Comparison of ENCODE assay signal across 9 mouse cellular contexts in the genomic region with DNA sequence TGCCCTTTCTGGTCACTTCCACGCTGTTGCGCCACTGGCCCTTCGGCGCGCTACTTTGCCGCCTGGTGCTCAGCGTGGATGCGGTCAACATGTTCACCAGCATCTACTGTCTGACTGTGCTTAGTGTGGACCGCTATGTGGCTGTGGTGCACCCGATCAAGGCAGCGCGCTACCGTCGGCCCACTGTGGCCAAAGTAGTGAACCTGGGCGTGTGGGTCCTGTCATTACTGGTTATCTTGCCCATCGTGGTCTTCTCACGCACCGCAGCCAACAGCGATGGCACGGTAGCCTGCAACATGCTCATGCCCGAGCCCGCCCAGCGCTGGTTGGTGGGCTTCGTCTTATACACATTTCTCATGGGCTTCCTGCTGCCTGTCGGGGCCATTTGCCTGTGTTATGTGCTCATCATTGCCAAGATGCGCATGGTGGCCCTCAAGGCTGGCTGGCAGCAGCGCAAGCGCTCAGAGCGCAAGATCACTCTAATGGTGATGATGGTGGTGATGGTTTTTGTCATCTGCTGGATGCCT. TPM values are rescaled to one million over a fixed set of nuclear protein-coding genes. Genes with fewer than 3 reads are reported as not detected.
DNase-seq lines count a peak whose midpoint lies in the region; ATAC-seq and TF ChIP-seq lines count a peak whose summit lies in the region.
"Had no signal": no experiment of that assay in that cellular context is flagged by ENCODE, and none has a peak within 500 bp of the region (broad histone marks: within the 10 kb centered on the region; RNA-seq: fewer than 3 reads in every experiment).

No protein-coding gene starts in this region.

- intact Hi-C loops in left cerebral cortex, postnatal 14 days (cut with DNase I), result loop anchor here (1.0 to 10.0 kb wide), 5 partner anchors 213 to 712 kb away; no protein-coding TSS in a partner anchor

- no peaks in the 10 kb centered on the region for H3K4me1 ChIP-seq in G1E (ENCODE audit: insufficient read depth, low read depth, low read length)
- peaks cover 27% of the 10 kb centered on the region for H3K4me1 ChIP-seq in neural tube, embryonic 12.5 days

- 0 out of 2 replicates have a peak overlapping the region, but pooled peaks have one; percentile 22 for H3K9ac ChIP-seq in neural tube, embryonic 12.5 days

- H3K36me3 ChIP-seq in G1E (replicated peaks), result no peaks in the 10 kb centered on the region
- no peaks in the 10 kb centered on the region for H3K36me3 ChIP-seq in neural tube, embryonic 12.5 days

- H3K27me3 ChIP-seq in G1E (ENCODE audit: insufficient read depth, low read length), result peaks cover 9% of the 10 kb centered on the region; the same call in 1 of the 2 replicates
- peaks cover 44% of the 10 kb centered on the region for H3K27me3 ChIP-seq in neural tube, embryonic 12.5 days (replicated peaks)

- ATAC-seq in G1E (ENCODE audit: extremely low read depth, insufficient number of reproducible peaks, low FRiP score, poor library complexity, severe bottlenecking), result no peak
- peak; percentile 29 for ATAC-seq in granulocyte monocyte progenitor cell, adult 5-6 weeks (replicated peaks; ENCODE audit: poor library complexity, severe bottlenecking)
- ATAC-seq in neural tube, embryonic 12.5 days (ENCODE audit: low FRiP score, low read depth), result peak; percentile 23

- no peak for TF ChIP-seq CTCF in G1E (IDR thresholded peaks at IDR 0.05; ENCODE audit: low read depth, low read length)

- H3K4me2 ChIP-seq in neural tube, embryonic 12.5 days (replicated peaks), result peak overlapping the region; percentile 87

- WGBS in neural tube, embryonic 12.5 days, result 2% methylated on average over 29 of the region's 29 CpGs

- peaks cover 26% of the 10 kb centered on the region for H3K9me3 ChIP-seq in G1E (replicated peaks)
- no peaks in the 10 kb centered on the region for H3K9me3 ChIP-seq in neural tube, embryonic 12.5 days

- H3K27ac ChIP-seq in neural tube, embryonic 12.5 days, result no peak overlapping the region

- peak overlapping the region; percentile 3; the same call in 1 of the 2 replicates for H3K4me3 ChIP-seq in G1E (ENCODE audit: low read depth, low read length)
- H3K4me3 ChIP-seq in neural tube, embryonic 12.5 days, result peak overlapping the region; percentile 44

- peak; percentile 4 for DNase-seq in cerebellum, postnatal 25 days
- DNase-seq in cerebellum, adult 9-10 months, result no peak
- DNase-seq in G1E (ENCODE audit: low spot score), result no peak
- DNase-seq in left cerebral cortex, postnatal 14 days (ENCODE audit: low spot score in 2 of 2), result peak; percentile 13 to 39
- no peak for DNase-seq in adrenal gland, postnatal 10 days
- DNase-seq in cerebellum, adult 9-11 months, result no peak

RNA-seq across cellular contexts. Expression of a gene that starts 1.4 kb away (rescaled TPM):
- total RNA-seq in G1E (2014; fragmentation: Nextera tagmentation) (not detected in 2 replicates), G1E (2017) (not detected in 2 replicates)
- polyA plus RNA-seq in G1E (2012), result not detected in 2 replicates
- total RNA-seq in granulocyte monocyte progenitor cell, adult 5-6 weeks (2014; fragmentation: Nextera tagmentation), result not detected in 2 replicates
- total RNA-seq in granulocyte monocyte progenitor cell, adult 5-6 weeks (2017), result not detected in 2 replicates
- total RNA-seq in left cerebral cortex, postnatal 14 days (2021), result 10 to 100 TPM; 66.5 to 70.6 TPM
- 1.9 and 2.5 TPM in 2 replicates for polyA plus RNA-seq in neural tube, embryonic 12.5 days (2016; fragmentation: Nextera tagmentation; extraction: Ambion mirVana)
- total RNA-seq in adrenal gland, postnatal 10 days (2021), result under 1 TPM; 0.15 to 0.21 TPM
- polyA plus RNA-seq: C2C12 had no signal

RNA-seq across cellular contexts. Expression of a gene that starts 56.1 kb away (rescaled TPM):
- not detected in 2 replicates for total RNA-seq in G1E (2014; fragmentation: Nextera tagmentation)
- total RNA-seq in G1E (2017), result 0.16 TPM in 1 of 2 replicates, not detected in the other
- not detected in 2 replicates for polyA plus RNA-seq in G1E (2012)
- not detected in 2 replicates for total RNA-seq in granulocyte monocyte progenitor cell, adult 5-6 weeks (2014; fragmentation: Nextera tagmentation)
- total RNA-seq in granulocyte monocyte progenitor cell, adult 5-6 weeks (2017), result not detected in 2 replicates
- 1 to 10 TPM; 3.2 to 3.6 TPM for total RNA-seq in left cerebral cortex, postnatal 14 days (2021)
- polyA plus RNA-seq in neural tube, embryonic 12.5 days (2016; fragmentation: Nextera tagmentation; extraction: Ambion mirVana), result 6.7 and 7.9 TPM in 2 replicates
- 10 to 100 TPM; 18.9 to 21.3 TPM for total RNA-seq in adrenal gland, postnatal 10 days (2021)
- polyA plus RNA-seq: C2C12 had no signal

Comparison
In these comparisons a context has a peak if more than half of its experiments do, and no peak if none do; other contexts are left out.
1. DNase-seq: peak in cerebellum, postnatal 25 days (2 of 2) and left cerebral cortex, postnatal 14 days (2 of 2); none in cerebellum, adult 9-10 months (single experiment), G1E (single experiment), adrenal gland, postnatal 10 days (single experiment) and cerebellum, adult 9-11 months (single experiment).
2. RNA of a gene that starts 1.4 kb away (total RNA-seq): 66.5 to 70.6 TPM in left cerebral cortex, postnatal 14 days; 0.15 to 0.21 TPM in adrenal gland, postnatal 10 days, not detected in G1E and not detected in granulocyte monocyte progenitor cell, adult 5-6 weeks; every median in the first group is over 10 times any median in the second.
3. RNA of a gene that starts 56.1 kb away (total RNA-seq): 18.9 to 21.3 TPM in adrenal gland, postnatal 10 days; 3.2 to 3.6 TPM in left cerebral cortex, postnatal 14 days, 0.16 TPM in G1E and not detected in granulocyte monocyte progenitor cell, adult 5-6 weeks; every median in the first group is over 4 times any median in the second.